ENCODE assay signal across 8 mouse cellular contexts in the genomic region with DNA sequence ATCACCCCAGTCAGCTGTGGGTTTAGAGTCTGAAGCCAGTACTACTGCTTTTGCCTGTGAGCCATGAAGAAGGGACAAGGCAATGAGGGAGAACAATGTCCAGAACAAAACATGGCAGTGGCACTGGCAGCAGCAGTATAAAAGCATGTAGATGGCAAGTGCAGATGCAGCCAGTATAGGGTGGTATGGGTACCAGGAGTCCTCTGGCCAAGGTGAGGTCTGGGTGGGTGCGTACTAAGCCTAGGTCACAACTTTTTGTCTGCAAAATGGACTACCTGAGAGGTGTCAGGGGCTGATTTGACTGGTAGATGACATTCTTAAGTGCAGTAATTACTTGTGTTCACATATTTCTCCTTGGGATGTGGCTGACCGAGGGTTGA. TPM values are rescaled to one million over a fixed set of nuclear protein-coding genes. Genes with fewer than 3 reads are reported as not detected.
DNase-seq lines count a peak whose midpoint lies in the region; ATAC-seq and TF ChIP-seq lines count a peak whose summit lies in the region.

No protein-coding gene starts in this region.

- 74% methylated on average over 2 of the region's 2 CpGs for WGBS in heart, embryonic 15.5 days
- 79% methylated on average over 2 of the region's 2 CpGs for WGBS in hindbrain, embryonic 12.5 days
- 86% methylated on average over 2 of the region's 2 CpGs for WGBS in midbrain, embryonic 13.5 days

- peak overlapping the region; percentile 76 for H3K4me3 ChIP-seq in heart, embryonic 15.5 days
- peak overlapping the region; percentile 77 for H3K4me3 ChIP-seq in bone marrow macrophage, adult 2 months (ENCODE audit: insufficient read depth, low read length)
- H3K4me3 ChIP-seq in hindbrain, embryonic 12.5 days = peak overlapping the region; percentile 92
- peak overlapping the region; percentile 95 for H3K4me3 ChIP-seq in midbrain, embryonic 13.5 days (replicated peaks)

- no peak for ATAC-seq in heart, embryonic 15.5 days (replicated peaks; ENCODE audit: insufficient number of reproducible peaks, insufficient read depth, low FRiP score, low read depth)
- ATAC-seq in hindbrain, embryonic 12.5 days (ENCODE audit: low FRiP score) = no peak
- ATAC-seq in midbrain, embryonic 13.5 days = no peak

- peak overlapping the region; percentile 77 for H3K4me2 ChIP-seq in heart, embryonic 15.5 days
- H3K4me2 ChIP-seq in hindbrain, embryonic 12.5 days (replicated peaks) = peak overlapping the region; percentile 92
- H3K4me2 ChIP-seq in midbrain, embryonic 13.5 days (replicated peaks) = peak overlapping the region; percentile 79

- H3K27me3 ChIP-seq in heart, embryonic 15.5 days = no peaks in the 10 kb centered on the region
- no peaks in the 10 kb centered on the region for H3K27me3 ChIP-seq in hindbrain, embryonic 12.5 days
- peaks cover 21% of the 10 kb centered on the region; the same call in 1 of the 2 replicates for H3K27me3 ChIP-seq in midbrain, embryonic 13.5 days

- intact Hi-C loops in heart, postnatal 36 days (cut with DNase I) = loop anchor here (1.0 to 5.0 kb wide), 2 partner anchors 14 to 105 kb away; a partner anchor contains a TSS

- no peak for TF ChIP-seq POLR2A in bone marrow macrophage, adult 2 months (IDR thresholded peaks at IDR 0.05; ENCODE audit: borderline replicate concordance, low read depth, low read length)

- H3K36me3 ChIP-seq in heart, embryonic 15.5 days = no peaks in the 10 kb centered on the region
- peaks cover 4% of the 10 kb centered on the region; the same call in 1 of the 2 replicates for H3K36me3 ChIP-seq in hindbrain, embryonic 12.5 days
- H3K36me3 ChIP-seq in midbrain, embryonic 13.5 days = peaks cover 10% of the 10 kb centered on the region

- no peak for TF ChIP-seq CTCF in bone marrow macrophage, adult 2 months (IDR thresholded peaks at IDR 0.05; ENCODE audit: low read depth, low read length)

- peaks cover 27% of the 10 kb centered on the region for H3K4me1 ChIP-seq in heart, embryonic 15.5 days (replicated peaks)
- H3K4me1 ChIP-seq in bone marrow macrophage, adult 2 months (ENCODE audit: control insufficient read depth, insufficient read depth, low read length) = peaks cover 10% of the 10 kb centered on the region; the same call in 1 of the 2 replicates
- peaks cover 21% of the 10 kb centered on the region for H3K4me1 ChIP-seq in hindbrain, embryonic 12.5 days
- peaks cover 49% of the 10 kb centered on the region for H3K4me1 ChIP-seq in midbrain, embryonic 13.5 days (replicated peaks)

- H3K27ac ChIP-seq in heart, embryonic 15.5 days = peak overlapping the region; percentile 97
- H3K27ac ChIP-seq in bone marrow macrophage, adult 2 months (ENCODE audit: insufficient read depth, low read depth, low read length) = no peak overlapping the region
- H3K27ac ChIP-seq in hindbrain, embryonic 12.5 days = peak overlapping the region; percentile 93
- H3K27ac ChIP-seq in midbrain, embryonic 13.5 days = peak overlapping the region; percentile 95

- no peak for DNase-seq in heart, postnatal 36 days
- DNase-seq in retina, postnatal 1 day = no peak
- DNase-seq in ovary, postnatal 36 days (ENCODE audit: low spot score) = no peak
- DNase-seq in layer of hippocampus, adult 9-11 months = no peak

- H3K9ac ChIP-seq in heart, embryonic 15.5 days = peak overlapping the region; percentile 40
- H3K9ac ChIP-seq in hindbrain, embryonic 12.5 days = peak overlapping the region; percentile 14; the same call in 1 of the 2 replicates
- peak overlapping the region; percentile 99 for H3K9ac ChIP-seq in midbrain, embryonic 13.5 days (replicated peaks)

- H3K9me3 ChIP-seq in heart, embryonic 15.5 days (replicated peaks) = no peaks in the 10 kb centered on the region
- no peaks in the 10 kb centered on the region for H3K9me3 ChIP-seq in hindbrain, embryonic 12.5 days (replicated peaks)
- no peaks in the 10 kb centered on the region for H3K9me3 ChIP-seq in midbrain, embryonic 13.5 days

RNA-seq across cellular contexts. Expression of a gene that starts 0.7 kb away (rescaled TPM):
- polyA plus RNA-seq in heart, embryonic 15.5 days (2015; fragmentation: Nextera tagmentation; extraction: Ambion mirVana) = 8.8 and 12.5 TPM in 2 replicates
- 10 to 100 TPM; 15.9 to 17.3 TPM for total RNA-seq in heart, postnatal 36 days (2021)
- 31.6 and 40.1 TPM in 2 replicates for polyA plus RNA-seq in bone marrow macrophage, adult 2 months (2012; ENCODE audit: insufficient read depth, insufficient read length, missing spikeins)
- polyA plus RNA-seq in hindbrain, embryonic 12.5 days (2016; fragmentation: Nextera tagmentation; extraction: Ambion mirVana) = 17.7 and 19.4 TPM in 2 replicates
- polyA plus RNA-seq in midbrain, embryonic 13.5 days (2015; fragmentation: Nextera tagmentation; extraction: Ambion mirVana) = 17.3 and 21.6 TPM in 2 replicates

RNA-seq across cellular contexts. Expression of a gene that starts 14.4 kb away (rescaled TPM):
- polyA plus RNA-seq in heart, embryonic 15.5 days (2015; fragmentation: Nextera tagmentation; extraction: Ambion mirVana) = 195 and 202 TPM in 2 replicates
- 100 to 1,000 TPM; 134 to 148 TPM for total RNA-seq in heart, postnatal 36 days (2021)
- 72.1 and 74.7 TPM in 2 replicates for polyA plus RNA-seq in bone marrow macrophage, adult 2 months (2012; ENCODE audit: insufficient read depth, insufficient read length, missing spikeins)
- 171 and 184 TPM in 2 replicates for polyA plus RNA-seq in hindbrain, embryonic 12.5 days (2016; fragmentation: Nextera tagmentation; extraction: Ambion mirVana)
- polyA plus RNA-seq in midbrain, embryonic 13.5 days (2015; fragmentation: Nextera tagmentation; extraction: Ambion mirVana) = 182 and 191 TPM in 2 replicates

RNA-seq across cellular contexts. Expression of a gene that starts 24.6 kb away (rescaled TPM):
- 0.77 and 1.3 TPM in 2 replicates for polyA plus RNA-seq in heart, embryonic 15.5 days (2015; fragmentation: Nextera tagmentation; extraction: Ambion mirVana)
- total RNA-seq in heart, postnatal 36 days (2021) = 1 to 10 TPM; 3.6 to 4.1 TPM
- 58.4 and 67.5 TPM in 2 replicates for polyA plus RNA-seq in bone marrow macrophage, adult 2 months (2012; ENCODE audit: insufficient read depth, insufficient read length, missing spikeins)
- polyA plus RNA-seq in hindbrain, embryonic 12.5 days (2016; fragmentation: Nextera tagmentation; extraction: Ambion mirVana) = 2.9 and 3.0 TPM in 2 replicates
- polyA plus RNA-seq in midbrain, embryonic 13.5 days (2015; fragmentation: Nextera tagmentation; extraction: Ambion mirVana) = 2.4 and 2.6 TPM in 2 replicates

RNA-seq across cellular contexts. Expression of a gene that starts 42.3 kb away (rescaled TPM):
- 48.8 and 61.8 TPM in 2 replicates for polyA plus RNA-seq in heart, embryonic 15.5 days (2015; fragmentation: Nextera tagmentation; extraction: Ambion mirVana)
- total RNA-seq in heart, postnatal 36 days (2021) = 1 to 10 TPM; 2.8 to 3.5 TPM
- 25.6 and 28.4 TPM in 2 replicates for polyA plus RNA-seq in bone marrow macrophage, adult 2 months (2012; ENCODE audit: insufficient read depth, insufficient read length, missing spikeins)
- polyA plus RNA-seq in hindbrain, embryonic 12.5 days (2016; fragmentation: Nextera tagmentation; extraction: Ambion mirVana) = 50.4 and 52.9 TPM in 2 replicates
- 31.8 and 36.8 TPM in 2 replicates for polyA plus RNA-seq in midbrain, embryonic 13.5 days (2015; fragmentation: Nextera tagmentation; extraction: Ambion mirVana)

RNA-seq across cellular contexts. Expression of a gene that starts 47.6 kb away (rescaled TPM):
- polyA plus RNA-seq in heart, embryonic 15.5 days (2015; fragmentation: Nextera tagmentation; extraction: Ambion mirVana) = 36.0 and 36.9 TPM in 2 replicates
- total RNA-seq in heart, postnatal 36 days (2021) = 10 to 100 TPM; 10.2 to 11.2 TPM
- polyA plus RNA-seq in bone marrow macrophage, adult 2 months (2012; ENCODE audit: insufficient read depth, insufficient read length, missing spikeins) = 29.0 and 30.7 TPM in 2 replicates
- 33.1 and 33.8 TPM in 2 replicates for polyA plus RNA-seq in hindbrain, embryonic 12.5 days (2016; fragmentation: Nextera tagmentation; extraction: Ambion mirVana)
- polyA plus RNA-seq in midbrain, embryonic 13.5 days (2015; fragmentation: Nextera tagmentation; extraction: Ambion mirVana) = 27.0 and 28.2 TPM in 2 replicates

Comparison
In these comparisons a context has a peak if more than half of its experiments do, and no peak if none do; other contexts are left out.
1. H3K9ac ChIP-seq: peak in every context shown above with its lines; median percentile 99 in midbrain, embryonic 13.5 days; 40 in heart, embryonic 15.5 days; 14 in hindbrain, embryonic 12.5 days.
2. RNA of a gene that starts 24.6 kb away (polyA plus RNA-seq): 58.4 to 67.5 TPM in bone marrow macrophage, adult 2 months; 2.9 to 3.0 TPM in hindbrain, embryonic 12.5 days, 2.4 to 2.6 TPM in midbrain, embryonic 13.5 days and 0.77 to 1.3 TPM in heart, embryonic 15.5 days; every median in the first group is over 10 times any median in the second.
3. Peak in every context shown above with its lines, with median percentiles within 50 percentile points of each other: H3K4me2 ChIP-seq and H3K4me3 ChIP-seq.